Mouse (Mus musculus) skeletal muscle tissue, adult 2 months (tissue): ENCODE measurements at regions not wholly inside any gene's neighbourhood (a gene's known extent, or its start where the extent isn't known, plus 50 kb on each side); places are given as distances from the start of the nearest gene placed in this dataset.
A peak's percentile ranks its signal among the peaks of the same experiment; 100 is the strongest.
"Not testable (repeated sequence)": the region's sequence is repeated elsewhere in the genome, so short reads cannot be mapped to it uniquely, and the experiment has no call there.

ENCODE experiments used
- DNase-seq: peaks from one replicate; pipeline ENCODE4 v3.0.0-alpha.2; 2012; ENCODE audit warnings: low read depth, low spot score

DNA sequence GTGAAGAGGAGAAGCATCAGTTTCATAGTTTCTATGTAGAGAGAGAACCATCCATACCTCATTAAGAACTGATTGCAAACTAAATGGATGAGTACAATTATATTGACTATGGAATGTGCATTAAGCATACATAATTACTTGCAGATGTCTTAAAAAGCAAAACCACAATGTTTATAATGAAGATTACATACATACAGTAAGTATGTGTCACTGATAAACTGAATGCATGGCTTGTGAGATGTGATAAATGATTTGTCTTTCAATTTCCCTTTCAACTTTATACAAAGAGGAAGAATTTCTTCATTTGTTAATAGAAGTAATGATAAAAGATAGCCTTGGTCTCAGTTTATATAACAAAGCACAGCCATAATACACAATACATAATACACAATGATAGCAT is 1939.3 kb downstream of the 9330182O14Rik start:
- no peak for DNase-seq

DNA sequence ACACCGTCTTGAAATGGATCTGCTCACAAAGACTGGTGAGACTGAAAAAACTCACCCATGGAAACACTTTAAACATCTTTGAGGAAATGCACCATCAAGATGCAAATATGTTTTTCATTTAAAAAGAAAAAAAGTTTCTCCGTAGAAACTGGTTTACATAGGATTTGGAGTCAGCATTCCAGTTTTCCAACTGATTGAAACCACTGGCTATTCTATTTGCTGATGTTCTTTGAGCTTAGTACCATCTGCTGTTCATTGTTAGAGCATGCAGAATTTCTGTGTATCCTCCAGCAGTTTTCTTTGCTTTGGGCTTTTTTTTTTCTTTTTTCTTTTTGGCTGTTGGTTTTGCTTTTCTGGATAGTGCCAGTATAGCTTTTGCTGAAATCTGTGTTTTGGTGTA is 1948.3 kb downstream of the 9330182O14Rik start:
- no peak for DNase-seq

DNA sequence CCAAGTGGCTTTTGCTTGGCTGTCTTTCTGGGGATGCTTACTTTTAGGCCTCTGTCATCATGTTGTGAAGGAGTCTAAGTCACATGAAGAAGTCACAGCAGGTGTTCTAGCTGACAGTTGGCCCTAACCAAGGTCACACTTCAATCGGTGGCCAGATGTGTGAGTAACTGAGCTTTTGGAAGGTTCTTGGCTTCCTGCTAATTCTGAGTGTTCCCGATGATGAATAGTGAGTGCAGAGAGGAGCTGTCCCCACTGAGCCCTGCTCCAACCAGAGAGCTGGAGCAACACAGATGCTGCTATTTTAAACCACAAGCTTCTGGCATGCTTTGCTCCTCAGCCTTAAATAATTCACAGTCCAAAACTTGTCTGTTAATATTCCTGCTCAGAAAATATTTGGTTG is 1966.6 kb downstream of the 9330182O14Rik start:
- DNase-seq: peak; percentile 61

DNA sequence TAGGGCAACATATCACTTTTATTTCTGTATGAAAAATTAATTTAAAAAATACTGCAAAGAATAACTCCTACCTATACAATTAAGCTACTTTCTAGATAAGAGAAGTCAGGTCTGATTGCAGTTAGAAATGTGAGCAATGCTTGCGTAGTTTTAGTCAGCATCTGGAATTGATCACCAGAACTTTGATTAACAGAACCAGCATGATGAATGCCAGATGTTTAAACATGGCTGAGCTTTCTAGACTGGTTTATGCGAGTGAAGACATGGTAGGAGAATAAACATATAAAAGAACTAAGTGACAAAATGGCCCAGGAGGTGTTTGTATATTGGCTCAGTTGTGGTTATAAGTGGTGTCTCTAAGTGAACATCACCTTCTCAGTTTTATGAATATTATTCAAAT is 1970.7 kb downstream of the 9330182O14Rik start:
- no peak for DNase-seq

DNA sequence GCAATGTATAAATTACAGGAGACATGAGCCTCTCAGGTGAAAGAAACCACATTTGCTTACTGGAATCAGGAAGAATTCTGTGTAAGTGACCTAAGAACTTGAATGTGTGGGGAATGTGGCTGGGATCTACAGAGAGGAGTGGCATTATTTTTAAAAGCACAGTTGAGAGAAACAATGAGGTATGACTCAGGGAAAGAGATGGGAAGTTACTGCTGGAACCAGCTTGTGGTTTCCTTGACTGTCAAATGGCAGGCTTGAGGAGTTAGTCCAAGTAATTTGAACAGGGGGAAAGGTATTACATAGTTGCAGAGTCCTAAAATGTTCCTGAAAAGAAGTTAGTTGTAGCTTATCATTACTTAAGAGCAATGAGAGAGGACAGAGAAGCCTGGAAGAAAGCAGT is 1972.9 kb downstream of the 9330182O14Rik start:
- no peak for DNase-seq

DNA sequence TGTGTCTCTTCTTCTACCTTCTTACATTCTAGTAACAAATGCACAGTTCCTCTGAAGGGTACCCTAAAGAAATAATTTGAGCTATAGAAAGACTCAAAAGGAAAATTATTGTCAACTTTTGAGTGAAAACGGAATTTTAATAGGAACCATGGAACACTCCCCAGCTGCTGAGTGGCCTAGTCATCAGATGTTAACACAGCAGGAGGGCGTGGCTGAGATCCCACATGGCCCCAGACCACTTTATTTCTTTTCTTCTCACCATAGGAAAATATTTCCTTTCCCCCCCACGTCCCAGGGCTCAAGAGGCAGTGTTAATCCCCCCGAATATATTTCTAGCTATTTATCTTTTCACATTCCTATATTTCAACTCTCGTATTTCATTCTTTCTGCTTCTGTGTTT is 1977.6 kb downstream of the 9330182O14Rik start:
- no peak for DNase-seq

DNA sequence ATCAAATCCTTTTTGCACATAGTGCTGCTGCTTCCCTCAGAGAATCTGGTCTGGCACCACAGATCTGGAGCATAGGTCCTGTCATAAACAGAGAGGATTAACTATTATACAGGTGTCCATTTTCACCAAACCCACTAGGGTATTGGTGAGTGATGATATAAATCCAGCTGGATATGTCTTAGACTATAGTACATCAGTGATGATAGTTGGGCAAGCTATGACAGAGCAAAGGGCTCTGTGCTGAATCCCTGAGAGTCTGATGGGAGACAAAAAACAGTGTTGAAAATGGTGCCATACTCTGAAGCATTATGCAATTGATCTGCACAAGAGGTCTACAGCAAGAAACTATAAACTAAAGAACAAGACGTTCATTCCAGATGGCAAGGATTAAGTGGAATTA is 1993.3 kb downstream of the 9330182O14Rik start:
- no peak for DNase-seq

DNA sequence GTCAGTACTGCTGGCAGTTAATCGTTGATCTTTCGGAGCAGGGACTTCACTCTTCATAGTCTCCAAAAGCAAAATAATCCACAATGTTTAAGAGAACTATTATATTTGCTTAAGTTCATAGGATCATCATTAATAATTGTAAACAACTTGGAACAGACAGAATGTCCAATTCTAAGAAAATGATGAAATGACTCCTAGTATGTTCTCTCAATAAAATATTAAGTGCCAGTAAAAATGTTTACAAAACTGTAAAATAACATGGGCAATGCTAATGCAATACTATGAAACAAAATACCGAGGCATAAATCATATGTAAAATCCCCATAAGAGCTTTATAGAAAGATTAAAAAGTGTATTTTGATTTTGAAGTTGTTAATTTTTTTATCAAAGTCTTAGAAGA is 1994.8 kb downstream of the 9330182O14Rik start:
- DNase-seq: no peak

DNA sequence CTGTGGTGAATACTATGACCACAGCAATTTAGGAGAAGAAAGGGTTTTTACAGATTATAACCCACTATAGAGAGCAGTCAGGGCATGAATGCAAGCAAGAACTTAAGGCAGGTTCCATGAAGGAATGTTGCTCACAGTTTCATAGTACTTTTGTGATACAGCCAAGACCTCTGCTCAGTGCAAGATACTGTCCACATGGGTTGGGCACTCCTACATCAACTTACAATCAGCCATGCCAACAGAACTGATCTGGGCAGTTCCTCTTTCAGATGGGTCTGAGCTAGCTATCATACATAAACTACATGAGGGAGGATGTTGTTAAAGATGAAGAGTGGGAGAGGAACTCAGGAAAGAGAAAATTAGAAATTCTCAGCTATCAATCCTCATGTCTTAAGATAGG is 2032.4 kb downstream of the 9330182O14Rik start:
- DNase-seq: no peak

DNA sequence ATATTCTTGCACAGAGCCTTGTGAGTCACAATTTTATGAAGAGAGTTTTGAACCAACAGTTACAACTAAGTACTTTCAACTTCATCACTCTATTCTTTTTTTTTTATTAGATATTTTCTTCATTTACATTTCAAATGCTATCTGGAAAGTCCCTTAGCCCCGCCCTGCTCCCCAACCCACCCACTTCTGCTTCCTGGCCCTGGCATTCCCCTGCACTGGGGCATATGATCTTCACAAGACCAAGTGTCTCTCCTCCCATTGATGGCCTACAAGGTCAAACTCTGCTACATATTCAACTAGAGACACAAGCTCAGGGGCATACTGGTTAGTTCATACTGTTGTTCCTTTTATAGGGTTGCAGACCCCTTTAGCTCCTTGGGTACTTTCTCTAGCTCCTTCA is 2043.6 kb downstream of the 9330182O14Rik start:
- DNase-seq: not testable (repeated sequence)

DNA sequence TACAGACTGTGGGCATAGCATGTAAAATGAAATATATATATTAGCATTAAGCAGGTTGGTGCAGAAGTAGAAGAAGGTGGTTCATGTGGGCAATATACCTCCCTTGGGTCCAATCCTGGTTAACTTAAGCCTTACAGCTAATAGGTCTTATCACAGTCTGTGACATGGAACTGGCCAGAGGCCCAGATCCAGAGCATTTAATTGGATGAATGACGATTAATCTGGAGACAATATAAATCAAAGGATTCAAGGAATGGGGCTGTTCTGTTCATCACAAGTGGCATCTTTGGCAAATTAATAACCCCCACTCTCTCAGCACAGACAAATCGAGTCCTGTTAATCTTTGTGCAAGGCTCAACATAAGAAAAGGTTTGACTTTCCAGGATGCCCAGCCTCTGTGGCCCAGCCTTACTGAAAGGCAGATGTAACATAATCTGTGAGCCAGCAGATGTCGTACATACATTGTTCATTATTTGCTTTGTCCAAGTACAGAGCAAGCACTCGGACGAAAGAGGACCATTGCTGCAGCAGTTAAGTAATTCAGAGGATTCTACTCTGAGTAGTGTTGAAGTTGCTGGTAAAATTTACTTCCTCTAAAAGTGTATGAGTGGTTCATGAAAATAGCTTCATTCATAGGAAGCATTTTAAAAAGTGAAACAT is 2073.2 kb downstream of the 9330182O14Rik start:
- peak; percentile 11 for DNase-seq

DNA sequence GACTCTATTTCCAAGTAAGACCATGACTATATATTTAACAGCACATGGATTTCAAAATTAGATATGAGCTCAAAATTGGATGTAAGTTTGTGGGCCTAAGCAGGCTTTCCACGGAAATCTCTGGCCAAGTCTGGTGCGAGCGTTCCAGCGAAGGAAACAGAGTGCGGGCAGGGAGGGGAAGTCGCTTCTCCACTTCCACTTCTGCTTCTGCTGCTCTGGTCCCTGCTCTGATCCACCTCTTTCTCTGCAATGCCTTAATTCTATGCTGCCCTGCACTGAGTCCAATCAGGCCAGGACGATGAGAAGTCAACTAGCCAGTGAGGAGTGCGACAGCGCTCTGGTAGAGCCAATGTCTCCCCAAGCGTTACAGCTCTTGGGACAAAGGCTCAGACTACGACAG is 2085.3 kb downstream of the 9330182O14Rik start:
- DNase-seq: no peak

DNA sequence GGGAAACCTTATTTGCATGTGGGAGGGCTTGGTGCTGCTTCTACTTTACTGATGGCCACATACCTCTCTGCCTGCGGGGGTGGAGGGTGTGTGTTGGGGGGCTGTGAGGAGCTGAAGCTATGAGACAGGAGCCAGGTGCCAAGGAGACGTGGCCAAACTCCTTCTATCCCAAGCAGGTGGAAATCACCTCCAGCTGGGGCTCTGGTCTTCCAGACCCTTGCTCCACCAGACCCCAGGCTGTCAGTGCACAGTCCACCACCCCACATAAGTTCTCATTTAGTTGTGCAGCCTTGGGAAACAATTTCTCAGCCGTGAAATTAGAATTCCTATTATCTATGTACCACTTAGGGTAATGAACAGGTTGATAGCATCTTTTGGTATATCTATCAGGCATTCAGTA is 2085.8 kb downstream of the 9330182O14Rik start:
- no peak for DNase-seq

DNA sequence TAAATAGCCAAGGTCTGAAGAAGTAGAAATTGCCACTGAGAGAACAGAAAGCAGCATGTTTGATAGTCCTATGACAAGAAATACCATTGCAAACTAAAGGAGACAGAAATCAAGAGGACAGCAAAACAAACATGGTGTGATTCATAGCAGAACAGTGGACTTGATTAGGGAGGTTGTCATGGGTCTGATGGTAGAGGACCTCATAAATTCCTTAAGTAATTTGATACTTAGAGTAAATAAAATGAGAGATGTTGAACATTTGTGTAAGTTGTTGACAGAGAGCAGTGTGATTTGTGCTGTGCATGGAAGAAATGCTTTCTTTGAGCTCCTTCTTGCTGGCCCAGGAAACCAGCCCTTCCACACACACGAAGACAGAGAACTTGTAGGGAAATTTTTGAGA is 2090.8 kb downstream of the 9330182O14Rik start:
- no peak for DNase-seq

DNA sequence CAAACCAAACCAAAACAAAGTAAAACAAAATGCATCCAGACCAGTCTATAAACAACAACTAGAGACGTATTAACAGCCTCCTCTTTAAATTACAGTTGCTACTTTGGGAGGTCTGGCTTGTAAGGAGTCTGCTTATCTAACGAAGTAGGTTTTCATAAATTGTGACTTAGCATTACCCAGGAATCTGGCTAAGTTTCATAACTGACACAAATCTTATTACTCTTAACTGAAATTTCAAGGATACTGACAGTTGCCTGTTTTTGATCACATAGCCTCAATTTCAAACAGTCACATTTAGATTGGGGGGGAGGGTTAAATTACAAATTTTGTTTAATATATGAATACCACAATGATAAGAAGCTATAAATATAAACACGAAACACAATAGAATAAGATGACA is 2097.5 kb downstream of the 9330182O14Rik start:
- no peak for DNase-seq

DNA sequence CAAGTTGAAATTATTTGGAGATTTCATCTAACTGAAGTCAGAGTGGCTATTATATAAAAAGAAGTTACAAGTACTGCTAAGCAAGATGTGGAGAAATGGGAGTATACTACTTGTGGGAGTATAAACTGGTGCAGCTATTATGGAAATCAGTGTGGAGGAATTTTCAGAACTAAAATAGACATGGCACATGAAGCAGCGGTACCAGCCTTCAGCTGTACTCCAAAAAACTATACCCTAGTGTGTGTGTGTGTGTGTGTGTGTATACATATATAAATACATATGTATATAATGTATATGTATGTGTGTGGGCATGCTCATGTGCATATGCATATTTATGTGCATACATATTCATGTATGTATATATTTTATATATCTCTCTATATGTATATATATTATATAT is 2112.6 kb downstream of the 9330182O14Rik start:
- no peak for DNase-seq

DNA sequence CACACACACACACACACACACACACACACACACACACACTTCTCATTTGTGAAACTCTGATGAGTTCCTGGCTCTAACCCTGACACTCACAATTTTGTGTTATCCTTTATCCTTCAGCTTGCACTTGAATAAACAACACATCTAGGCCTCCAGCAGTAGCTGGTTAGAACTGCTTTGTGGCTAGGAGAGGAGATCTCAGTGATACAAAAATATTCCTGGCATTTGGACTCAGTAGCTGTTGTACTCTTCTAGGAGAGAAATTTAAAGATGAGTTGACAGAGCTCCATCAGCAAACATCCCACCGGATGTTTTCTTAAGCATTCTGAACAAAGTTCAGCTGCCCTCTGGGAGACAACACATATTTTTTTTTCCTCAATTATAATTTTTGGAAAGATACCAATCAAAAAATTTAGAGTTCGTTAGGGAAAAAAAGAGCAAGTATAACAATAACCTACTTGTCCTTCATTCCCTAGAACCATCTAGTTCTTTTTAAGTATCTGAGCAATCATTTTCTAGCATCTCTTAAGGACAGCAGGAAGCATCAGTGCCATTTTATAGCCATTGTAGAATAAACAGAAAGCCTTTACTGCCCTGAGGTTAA is 2118.7 kb downstream of the 9330182O14Rik start:
- no peak for DNase-seq

DNA sequence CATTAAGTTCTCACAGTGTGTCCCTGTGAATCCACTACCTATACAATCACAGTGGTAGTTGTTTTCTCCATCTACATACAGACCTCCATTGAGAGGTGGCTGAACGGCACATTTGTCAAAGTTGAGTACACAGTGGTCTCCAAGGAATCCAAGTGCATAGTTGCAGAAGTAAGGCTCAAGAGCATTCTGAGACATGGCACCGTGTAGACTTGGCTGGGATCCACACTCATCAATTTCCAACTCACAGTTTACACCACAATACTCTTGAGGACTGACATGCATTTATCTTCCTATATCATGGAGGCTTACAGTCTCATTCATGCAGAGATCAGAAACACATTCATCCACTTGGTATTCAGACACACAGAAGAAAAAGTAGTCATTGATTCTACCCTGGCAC is 2122.2 kb downstream of the 9330182O14Rik start:
- no peak for DNase-seq

DNA sequence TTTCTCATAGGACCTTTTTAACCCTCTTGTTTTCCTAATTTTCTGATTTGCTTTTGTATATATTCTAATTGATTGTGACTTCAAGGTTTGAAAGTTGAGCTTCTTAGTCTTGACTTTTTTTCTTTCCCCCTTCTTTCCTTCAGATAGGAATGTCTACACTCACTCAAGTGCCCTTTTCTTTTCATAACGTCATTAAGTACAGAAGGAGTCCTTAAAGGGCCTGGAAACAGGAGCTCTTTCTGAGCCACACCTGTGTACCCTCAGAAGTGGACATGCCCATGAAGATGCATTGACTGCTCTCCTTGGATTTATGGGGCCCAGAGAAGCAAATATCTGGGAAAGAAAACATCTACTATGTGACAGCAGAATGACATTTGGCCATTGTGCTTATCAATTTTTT is 2141.0 kb downstream of the 9330182O14Rik start:
- no peak for DNase-seq

DNA sequence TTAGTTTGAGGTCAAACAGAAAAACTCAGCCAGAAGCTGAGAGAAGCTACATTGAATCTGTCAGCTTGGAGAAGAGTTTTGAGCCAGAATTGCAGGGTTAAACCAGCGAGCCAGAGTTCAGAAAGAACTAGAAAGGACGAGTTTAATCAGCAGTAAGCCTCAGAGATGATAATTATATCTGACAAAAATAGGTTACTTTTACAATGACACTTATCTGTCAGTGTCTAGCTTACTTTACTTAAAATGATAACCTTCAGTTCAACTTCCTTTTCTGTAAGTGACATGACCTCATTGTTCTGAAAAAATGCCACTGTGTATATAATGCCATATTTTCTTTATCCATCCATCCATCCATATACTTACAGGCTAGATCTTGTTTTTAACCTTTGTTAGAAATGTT is 2143.1 kb downstream of the 9330182O14Rik start:
- DNase-seq: no peak

DNA sequence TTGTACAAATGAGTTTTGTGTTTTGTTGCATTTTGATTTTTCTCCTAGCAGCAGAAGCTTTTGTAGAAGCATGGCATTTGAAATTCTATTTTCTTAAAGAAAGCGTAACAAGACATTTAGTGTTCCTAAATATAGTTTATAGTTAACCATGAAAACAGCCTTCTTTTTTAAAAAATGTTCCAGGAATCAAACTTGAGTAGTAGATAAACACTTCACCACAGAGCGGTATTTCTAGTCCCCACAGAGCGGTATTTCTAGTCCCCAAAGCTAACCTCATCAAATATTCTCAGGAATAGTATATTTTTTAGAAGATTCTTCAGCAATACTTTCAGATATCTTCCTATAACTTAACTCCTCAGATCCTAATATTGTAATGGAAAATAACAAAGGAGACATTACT is 2146.6 kb downstream of the 9330182O14Rik start:
- DNase-seq: no peak

DNA sequence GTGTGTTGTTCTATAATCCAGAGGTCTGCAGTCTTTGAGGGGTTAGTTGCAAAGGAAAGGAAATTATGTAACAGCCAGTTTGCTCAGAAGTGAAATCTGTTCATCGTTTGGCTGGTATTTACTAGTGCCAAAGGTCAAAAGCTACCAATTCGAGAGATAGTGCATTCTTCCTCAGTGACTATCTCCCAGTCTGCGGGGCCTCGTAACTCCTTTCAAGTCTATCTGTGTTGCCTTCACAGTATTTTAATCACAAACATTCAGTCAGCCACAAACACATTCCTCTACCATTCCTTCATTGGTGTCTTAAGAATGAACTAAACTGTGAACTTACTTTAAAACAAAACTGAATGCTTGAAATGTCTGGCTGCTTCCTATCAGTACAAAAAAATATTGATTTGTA is 2162.2 kb downstream of the 9330182O14Rik start:
- peak; percentile 25 for DNase-seq

DNA sequence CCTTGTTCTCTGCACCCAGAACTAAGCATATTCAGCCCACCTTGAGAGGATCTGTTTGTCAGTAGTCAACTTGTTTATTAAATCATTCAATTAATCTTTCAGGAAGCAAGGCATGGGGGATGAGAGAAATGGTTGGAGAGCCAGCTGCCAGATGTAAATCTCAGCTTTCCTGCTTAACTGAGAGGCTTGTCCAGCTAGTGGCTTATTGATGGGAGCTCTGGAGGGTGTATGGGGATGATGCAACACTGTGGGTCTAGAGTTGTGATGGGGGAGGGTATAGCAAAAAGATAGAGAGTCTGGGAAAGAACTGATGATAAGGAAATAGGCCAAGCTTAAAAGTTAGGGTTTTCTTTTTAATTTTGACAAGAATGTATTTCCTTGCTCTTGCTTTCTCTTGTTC is 2163.3 kb downstream of the 9330182O14Rik start:
- DNase-seq: no peak

DNA sequence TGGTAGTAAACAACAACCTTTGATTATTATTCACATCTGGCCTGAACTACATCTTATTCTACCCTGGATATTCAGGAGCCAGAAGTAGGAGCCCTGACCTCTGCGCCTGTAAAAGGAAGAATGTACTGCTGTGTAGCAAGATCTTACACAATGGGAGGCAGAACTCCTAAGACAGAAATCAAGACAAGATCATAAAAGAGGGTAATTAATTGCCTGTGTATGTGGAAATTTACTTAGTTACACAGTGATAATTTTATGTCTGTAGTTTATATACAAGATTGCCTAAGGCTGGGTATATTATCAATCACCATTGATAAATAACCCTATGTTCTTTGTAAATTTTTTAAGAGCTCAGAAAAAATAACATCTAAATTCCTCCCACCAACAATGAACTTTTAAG is 2167.8 kb downstream of the 9330182O14Rik start:
- DNase-seq: no peak
